ENCODE assay signal across 24 mouse cellular contexts in the genomic region with DNA sequence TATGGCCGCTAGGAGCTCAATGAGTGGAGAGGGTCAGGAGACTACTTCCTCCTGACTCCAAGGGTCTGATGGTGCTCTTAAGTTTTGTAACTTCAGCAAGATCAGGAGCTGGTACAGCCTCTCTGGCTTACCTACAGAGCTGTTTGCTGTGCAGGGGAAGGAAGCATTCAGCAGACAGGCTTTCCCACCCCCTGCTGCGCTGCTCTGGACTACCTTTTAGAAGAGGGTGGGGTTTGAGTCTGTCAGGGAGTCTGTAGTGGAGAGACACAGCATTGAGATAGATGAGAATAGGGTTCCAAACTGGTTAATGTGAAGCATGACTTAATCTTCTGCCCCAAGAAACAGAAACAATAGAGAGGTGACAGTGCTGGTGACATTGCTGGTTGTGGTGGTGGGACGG. TPM values are rescaled to one million over a fixed set of nuclear protein-coding genes. Genes with fewer than 3 reads are reported as not detected.
"Had no signal": no experiment of that assay in that cellular context is flagged by ENCODE, and none has a peak within 500 bp of the region (broad histone marks: within the 10 kb centered on the region; RNA-seq: fewer than 3 reads in every experiment).

No protein-coding gene starts in this region.

- H3K27me3 ChIP-seq: lung, embryonic 15.5 days; megakaryocyte, embryonic 14.5 days; midbrain, embryonic 13.5 days; midbrain, embryonic 15.5 days; neural tube, embryonic 12.5 days; stomach, embryonic 15.5 days had no signal

- H3K4me2 ChIP-seq: lung, embryonic 15.5 days; midbrain, embryonic 11.5 days; midbrain, embryonic 13.5 days; midbrain, embryonic 15.5 days; neural tube, embryonic 12.5 days; stomach, embryonic 15.5 days had no signal

- H3K36me3 ChIP-seq: lung, embryonic 15.5 days; midbrain, embryonic 13.5 days; midbrain, embryonic 15.5 days; neural tube, embryonic 12.5 days; stomach, embryonic 15.5 days had no signal

- DNase-seq: lung, adult 2 months; lung, postnatal 14 days; lung, postnatal 36 days; right cerebral cortex, postnatal 14 days; thymus, adult 2 months; thymus, postnatal 25 days; thymus, postnatal 4 days had no signal

- ATAC-seq: lung, postnatal 0 days; midbrain, embryonic 13.5 days; midbrain, embryonic 15.5 days had no signal

- H3K4me1 ChIP-seq: lung, embryonic 15.5 days; stomach, embryonic 15.5 days had no signal

- H3K4me3 ChIP-seq: lung, embryonic 15.5 days; megakaryocyte, embryonic 14.5 days; midbrain, embryonic 13.5 days; midbrain, embryonic 15.5 days; neural tube, embryonic 12.5 days; stomach, embryonic 15.5 days had no signal

- H3K27ac ChIP-seq: lung, embryonic 15.5 days; macrophage; midbrain, embryonic 13.5 days; midbrain, embryonic 15.5 days; neural tube, embryonic 12.5 days; stomach, embryonic 15.5 days; stomach, postnatal 0 days had no signal

- H3K9me3 ChIP-seq: lung, embryonic 15.5 days; megakaryocyte, embryonic 14.5 days; midbrain, embryonic 13.5 days; midbrain, embryonic 15.5 days; neural tube, embryonic 12.5 days; stomach, embryonic 15.5 days had no signal

- H3K9ac ChIP-seq: lung, embryonic 15.5 days; midbrain, embryonic 13.5 days; midbrain, embryonic 15.5 days; neural tube, embryonic 12.5 days; stomach, embryonic 15.5 days had no signal

RNA-seq across cellular contexts. Expression of a gene that starts 17.8 kb away (rescaled TPM):
- total RNA-seq: megakaryocyte progenitor cell, adult 5-6 weeks; midbrain, postnatal 0 days; monocyte, adult 5-6 weeks; neutrophil, adult 5-6 weeks had no signal
- polyA plus RNA-seq: lung, adult 2 months; lung, embryonic 15.5 days; lung, postnatal 0 days; midbrain, embryonic 11.5 days; midbrain, embryonic 13.5 days; midbrain, embryonic 15.5 days; midbrain, postnatal 0 days; neural tube, embryonic 12.5 days; neural tube, embryonic 14.5 days; spleen, adult 2 months; stomach, embryonic 15.5 days; thymus, adult 2 months; urinary bladder, adult 2 months had no signal
